Mouse (Mus musculus) liver, postnatal 0 days (tissue): ENCODE measurements around the gene Dpp9.

Source experiments
- CTCF ChIP-seq: sonication (generic); IDR thresholded peaks from 2 replicates; pipeline ENCODE4 v1.5.1; 2016; ENCODE audit warnings: antibody characterized with exemption, low read depth
- EP300 ChIP-seq: IDR thresholded peaks from 2 replicates; pipeline ENCODE4 v1.6.1; 2016; ENCODE audit warnings: antibody characterized with exemption, low read depth, mild to moderate bottlenecking

DNA sequence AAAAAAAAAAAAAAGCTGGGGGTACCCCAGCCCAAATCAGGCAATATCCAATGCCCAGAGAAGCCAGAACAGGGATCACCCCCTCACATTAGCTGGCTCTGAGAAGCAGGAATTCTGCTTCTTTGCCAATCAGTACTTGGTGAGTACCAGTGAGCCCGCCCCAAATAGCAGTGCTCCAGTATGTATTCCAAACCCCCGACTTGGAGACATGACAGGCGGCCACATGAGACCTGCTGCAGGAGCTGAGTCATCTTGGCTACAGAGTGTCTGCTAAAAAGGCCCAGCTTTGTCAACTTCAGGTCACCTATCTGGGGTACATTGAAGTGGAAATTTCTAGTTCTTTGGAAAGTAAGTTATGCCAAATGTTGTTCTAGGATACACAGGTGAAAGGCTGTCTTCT, 7.9 kb upstream of the Dpp9 start:
- no peak for TF ChIP-seq CTCF
- no peak for TF ChIP-seq EP300
